Mouse (Mus musculus): ENCODE results near the gene Zc3hc1. TPM values are rescaled to one million over a fixed set of nuclear protein-coding genes. Genes with fewer than 3 reads are reported as not detected.

Gene Zc3hc1
- polyA plus RNA-seq, 1 experiment, result 29.0 TPM

DNA sequence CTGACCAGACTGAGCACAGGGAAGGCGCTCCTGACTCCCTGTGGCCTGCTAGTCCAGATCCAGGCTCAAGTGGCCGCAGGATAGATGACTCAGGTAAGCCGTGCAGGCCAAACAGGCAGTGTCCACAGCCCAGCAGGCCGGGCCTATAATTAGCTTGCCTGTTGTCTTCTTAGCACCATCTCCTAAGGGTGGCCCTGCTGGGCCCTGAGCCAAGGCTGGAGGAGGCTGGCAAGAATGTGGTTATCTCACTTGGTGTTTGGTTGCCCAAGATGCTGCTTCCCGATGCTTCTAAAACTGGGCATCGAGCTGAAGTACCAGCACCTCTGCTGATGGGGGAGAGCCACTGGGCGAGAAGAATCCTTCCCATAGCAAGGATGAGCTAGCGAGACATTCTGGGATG is 35.1 kb downstream of the Zc3hc1 start:
- no peak for TF ChIP-seq POLR2A (IDR thresholded peaks at IDR 0.05; ENCODE audit: low read depth, low read length)
- no peak for TF ChIP-seq CTCF (IDR thresholded peaks at IDR 0.05; ENCODE audit: borderline replicate concordance, insufficient read depth, low read length)
- Histone ChIP-seq H3K4me1 (ENCODE audit: control insufficient read depth, insufficient read depth, low read length) (no peaks in the 10 kb centered on the region), H3K27ac (ENCODE audit: insufficient read depth, low read length) (no peak overlapping the region), H3K4me3 (ENCODE audit: insufficient read depth, low read length) (no peak overlapping the region)

DNA sequence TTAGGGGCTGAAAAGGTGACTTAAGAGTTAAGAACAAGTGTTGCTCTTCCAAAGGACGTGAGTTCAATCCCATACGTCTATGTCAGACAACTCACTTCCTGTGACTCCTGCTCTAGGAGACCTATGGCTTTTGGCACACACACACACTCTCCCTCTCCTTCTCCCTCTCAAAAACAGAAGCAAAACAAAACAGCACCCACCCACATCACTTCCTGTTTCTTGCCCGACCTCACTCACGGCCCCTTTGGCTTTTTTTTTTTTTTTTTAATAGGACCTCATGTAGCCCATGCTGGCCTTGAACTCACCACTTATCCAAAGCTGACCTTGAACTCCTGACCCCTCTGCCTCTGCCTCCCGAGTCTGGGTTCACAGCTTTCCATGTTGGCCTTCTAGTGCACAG is 36.1 kb downstream of the Zc3hc1 start:
- Histone ChIP-seq H3K27ac (ENCODE audit: insufficient read depth, low read length) (no peak overlapping the region), H3K4me1 (ENCODE audit: control insufficient read depth, insufficient read depth, low read length) (no peaks in the 10 kb centered on the region), H3K4me3 (ENCODE audit: insufficient read depth, low read length) (no peak overlapping the region)
- no peak for TF ChIP-seq CTCF (IDR thresholded peaks at IDR 0.05; ENCODE audit: borderline replicate concordance, insufficient read depth, low read length)
- no peak for TF ChIP-seq POLR2A (IDR thresholded peaks at IDR 0.05; ENCODE audit: low read depth, low read length)

DNA sequence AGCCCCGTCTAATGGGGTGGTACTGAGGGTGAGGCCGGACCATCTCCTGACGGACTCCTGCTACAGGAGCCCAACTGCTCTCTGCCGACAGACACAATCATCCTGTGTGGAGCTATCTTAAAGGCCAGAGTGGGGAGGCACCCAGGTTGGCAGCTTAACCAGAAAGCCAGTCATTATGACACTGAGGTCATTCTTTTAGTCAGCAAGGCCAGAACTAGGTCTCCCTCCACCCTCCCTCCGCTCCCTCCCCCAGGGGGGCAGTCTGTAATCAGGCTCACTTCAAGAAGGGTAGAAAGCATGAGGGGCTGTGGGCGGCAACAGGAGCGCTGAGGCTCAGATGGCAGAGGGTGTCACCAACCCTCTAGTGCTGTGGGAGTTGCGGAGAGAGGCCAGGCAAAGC is 37.2 kb downstream of the Zc3hc1 start:
- Histone ChIP-seq H3K4me3 (ENCODE audit: insufficient read depth, low read length) (no peak overlapping the region), H3K27ac (ENCODE audit: insufficient read depth, low read length) (no peak overlapping the region), H3K4me1 (ENCODE audit: control insufficient read depth, insufficient read depth, low read length) (no peaks in the 10 kb centered on the region)
- TF ChIP-seq POLR2A (IDR thresholded peaks at IDR 0.05; ENCODE audit: low read depth, low read length) (no peak), CTCF (IDR thresholded peaks at IDR 0.05; ENCODE audit: borderline replicate concordance, insufficient read depth, low read length) (no peak)

DNA sequence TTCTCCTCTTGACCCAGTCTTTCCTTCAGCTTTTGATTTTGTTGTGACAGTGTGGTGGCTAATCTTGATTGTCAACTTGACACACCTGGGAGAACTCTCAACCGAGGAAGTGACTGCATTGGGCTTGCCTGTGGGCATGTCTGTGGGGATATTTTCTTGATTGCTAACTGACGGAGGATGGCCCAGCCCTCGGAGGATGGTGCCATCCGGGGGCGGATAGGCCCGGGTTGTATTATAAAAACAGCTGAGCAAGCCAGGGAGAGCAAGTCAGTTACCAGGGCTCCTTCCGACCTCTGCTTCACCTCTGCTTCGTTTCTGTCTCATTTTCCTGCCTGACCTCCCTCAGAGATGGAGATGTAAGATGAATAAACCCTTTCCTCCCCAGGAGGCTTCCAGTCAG is 38.1 kb downstream of the Zc3hc1 start:
- no peak overlapping the region for H3K4me3 ChIP-seq (ENCODE audit: insufficient read depth, low read length)
- 0 out of 2 replicates have a peak, but pooled peaks cover 2% of the 10 kb centered on the region for H3K4me1 ChIP-seq (ENCODE audit: control insufficient read depth, insufficient read depth, low read length)
- no peak overlapping the region for H3K27ac ChIP-seq (ENCODE audit: insufficient read depth, low read length)
- TF ChIP-seq CTCF (IDR thresholded peaks at IDR 0.05; ENCODE audit: borderline replicate concordance, insufficient read depth, low read length) (no peak), POLR2A (IDR thresholded peaks at IDR 0.05; ENCODE audit: low read depth, low read length) (no peak)

DNA sequence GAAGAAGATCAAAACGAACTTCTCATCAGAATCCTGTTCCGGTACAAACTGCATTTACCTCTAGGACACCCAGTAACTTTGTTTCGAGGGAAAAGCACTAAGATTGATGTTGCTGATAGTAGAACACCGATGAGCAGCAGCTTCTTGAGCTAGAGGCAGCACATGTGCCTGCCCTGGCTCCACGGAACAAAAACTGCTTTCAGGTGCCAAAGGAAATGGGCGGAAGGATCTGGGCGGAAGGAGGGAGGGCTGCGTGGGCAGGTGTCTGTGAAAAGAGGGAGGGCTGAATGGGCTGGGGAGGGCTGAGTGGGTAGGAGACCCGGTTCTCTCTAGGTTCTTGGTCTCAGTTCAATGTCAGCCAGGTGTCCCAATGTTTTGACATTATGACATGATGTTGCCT is 39.5 kb downstream of the Zc3hc1 start:
- Histone ChIP-seq H3K4me1 (ENCODE audit: control insufficient read depth, insufficient read depth, low read length) (peaks cover 6% of the 10 kb centered on the region; the same call in 1 of the 2 replicates), H3K27ac (ENCODE audit: insufficient read depth, low read length) (no peak overlapping the region), H3K4me3 (ENCODE audit: insufficient read depth, low read length) (no peak overlapping the region)
- TF ChIP-seq CTCF (IDR thresholded peaks at IDR 0.05; ENCODE audit: borderline replicate concordance, insufficient read depth, low read length) (no peak), POLR2A (IDR thresholded peaks at IDR 0.05; ENCODE audit: low read depth, low read length) (no peak)

DNA sequence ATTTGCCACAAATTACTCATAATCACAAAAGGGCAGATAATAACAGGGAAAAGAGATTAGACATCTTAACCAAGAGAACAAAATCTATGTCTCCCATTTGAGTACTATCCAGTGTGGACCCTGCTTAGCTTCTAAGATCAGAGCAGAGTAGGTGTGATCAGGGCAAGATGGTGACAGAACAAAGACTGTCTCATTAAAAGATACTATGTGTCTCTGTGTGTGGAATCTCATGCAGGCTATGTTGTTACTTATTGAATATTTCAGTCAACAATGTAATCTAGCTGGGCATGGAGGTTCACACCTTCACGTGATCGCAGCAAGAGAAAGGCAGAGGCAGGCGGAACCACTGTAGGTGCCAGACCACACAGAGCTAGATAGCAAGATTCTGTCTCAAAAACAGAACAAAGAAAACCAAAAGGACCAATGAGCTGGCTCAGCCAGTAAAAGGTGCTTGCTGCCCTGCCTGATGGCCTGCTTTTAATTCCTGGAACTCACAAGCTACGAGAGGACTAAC is 43.5 kb downstream of the Zc3hc1 start:
- H3K4me1 ChIP-seq (ENCODE audit: control insufficient read depth, insufficient read depth, low read length), result peaks cover 6% of the 10 kb centered on the region; the same call in 1 of the 2 replicates
- TF ChIP-seq POLR2A (IDR thresholded peaks at IDR 0.05; ENCODE audit: low read depth, low read length) (no peak), CTCF (IDR thresholded peaks at IDR 0.05; ENCODE audit: borderline replicate concordance, insufficient read depth, low read length) (no peak)
- H3K4me3 ChIP-seq (ENCODE audit: insufficient read depth, low read length), result no peak overlapping the region

DNA sequence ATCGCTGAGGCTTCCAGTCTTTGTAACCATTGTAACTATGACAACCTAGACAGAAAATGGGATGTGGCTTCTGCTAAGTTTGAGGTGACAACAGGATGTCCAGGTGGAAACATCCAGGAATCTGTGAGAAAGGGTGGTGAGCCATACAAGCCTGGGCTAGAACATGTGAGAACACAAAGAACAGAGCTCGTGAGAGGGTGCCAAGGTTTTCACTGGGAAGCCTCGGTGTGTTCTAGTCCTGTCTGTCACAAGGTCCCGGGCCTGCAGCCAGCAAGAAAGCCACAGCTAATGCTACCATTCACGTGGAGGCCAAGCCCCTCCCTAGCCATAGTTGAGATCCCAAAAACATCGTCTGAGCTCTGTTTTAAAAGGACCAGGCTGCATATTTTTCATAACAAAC is 44.1 kb downstream of the Zc3hc1 start:
- peaks cover 6% of the 10 kb centered on the region; the same call in 1 of the 2 replicates for H3K4me1 ChIP-seq (ENCODE audit: control insufficient read depth, insufficient read depth, low read length)
- no peak overlapping the region for H3K4me3 ChIP-seq (ENCODE audit: insufficient read depth, low read length)
- no peak for TF ChIP-seq POLR2A (IDR thresholded peaks at IDR 0.05; ENCODE audit: low read depth, low read length)
- TF ChIP-seq CTCF (IDR thresholded peaks at IDR 0.05; ENCODE audit: borderline replicate concordance, insufficient read depth, low read length), result no peak
- H3K27ac ChIP-seq (ENCODE audit: insufficient read depth, low read length), result peak overlapping the region; percentile 95

More for the DNA sequence above, 43.5 kb downstream of the Zc3hc1 start:
- peak overlapping the region; percentile 58; the same call in 1 of the 2 replicates for H3K27ac ChIP-seq (ENCODE audit: insufficient read depth, low read length)

DNA sequence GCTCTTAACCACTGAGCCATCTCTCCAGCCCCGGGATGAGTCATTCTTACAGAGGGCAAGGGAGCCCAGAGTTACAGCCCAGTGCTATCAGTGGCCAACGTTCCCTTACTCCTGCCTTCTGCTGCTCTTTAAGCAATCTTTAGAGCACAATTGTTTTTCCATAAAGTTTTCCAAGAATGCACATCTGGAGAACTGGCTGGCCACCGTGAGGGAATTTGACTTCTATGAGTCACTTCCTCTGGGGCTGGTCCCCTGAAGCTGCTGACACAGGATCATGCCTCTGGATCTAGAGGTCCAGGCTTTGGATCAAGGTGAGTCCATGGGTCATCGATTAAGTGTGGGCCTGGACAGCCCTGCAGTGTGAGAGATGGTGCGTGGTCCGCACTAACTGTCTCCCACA is 46.8 kb downstream of the Zc3hc1 start:
- TF ChIP-seq POLR2A (IDR thresholded peaks at IDR 0.05; ENCODE audit: low read depth, low read length), result no peak
- TF ChIP-seq CTCF (IDR thresholded peaks at IDR 0.05; ENCODE audit: borderline replicate concordance, insufficient read depth, low read length), result no peak
- Histone ChIP-seq H3K4me3 (ENCODE audit: insufficient read depth, low read length) (no peak overlapping the region), H3K27ac (ENCODE audit: insufficient read depth, low read length) (peak overlapping the region; percentile 56), H3K4me1 (ENCODE audit: control insufficient read depth, insufficient read depth, low read length) (peaks cover 6% of the 10 kb centered on the region; the same call in 1 of the 2 replicates)

DNA sequence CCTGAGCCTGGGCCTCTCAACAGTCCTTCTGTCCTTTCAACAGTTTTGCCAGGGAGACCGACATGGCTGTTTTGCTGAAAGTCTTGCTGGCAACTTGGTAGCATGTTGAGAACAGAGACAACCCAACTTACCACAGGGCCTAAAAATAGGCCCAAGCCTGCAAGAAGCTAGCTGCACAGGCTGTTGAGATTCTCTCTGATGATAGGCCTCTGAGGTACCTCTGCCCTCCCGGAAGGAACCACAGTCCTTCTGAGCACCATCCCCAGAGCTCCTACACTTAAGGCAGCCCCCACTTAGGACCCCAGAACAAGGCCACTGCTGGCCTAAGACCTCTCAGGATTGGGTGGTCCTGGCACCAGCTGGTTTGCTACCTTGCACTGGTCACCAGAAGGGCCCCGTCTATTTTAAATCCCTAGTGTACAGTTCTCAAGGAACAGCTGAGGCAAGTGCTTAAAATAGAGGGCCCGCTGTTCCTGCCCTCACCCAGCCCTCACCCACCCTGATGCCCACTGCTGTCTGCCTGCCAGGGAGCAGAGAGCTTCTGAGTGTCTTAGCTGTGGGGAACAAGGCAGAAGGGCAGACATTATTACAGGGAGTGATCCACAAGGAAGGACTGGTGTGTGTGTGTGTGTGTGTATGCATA is 50.5 kb downstream of the Zc3hc1 start:
- no peak overlapping the region for H3K27ac ChIP-seq (ENCODE audit: insufficient read depth, low read length)
- no peak for TF ChIP-seq POLR2A (IDR thresholded peaks at IDR 0.05; ENCODE audit: low read depth, low read length)
- no peak for TF ChIP-seq CTCF (IDR thresholded peaks at IDR 0.05; ENCODE audit: borderline replicate concordance, insufficient read depth, low read length)
- H3K4me3 ChIP-seq (ENCODE audit: insufficient read depth, low read length), result no peak overlapping the region
- H3K4me1 ChIP-seq (ENCODE audit: control insufficient read depth, insufficient read depth, low read length), result no peaks in the 10 kb centered on the region

DNA sequence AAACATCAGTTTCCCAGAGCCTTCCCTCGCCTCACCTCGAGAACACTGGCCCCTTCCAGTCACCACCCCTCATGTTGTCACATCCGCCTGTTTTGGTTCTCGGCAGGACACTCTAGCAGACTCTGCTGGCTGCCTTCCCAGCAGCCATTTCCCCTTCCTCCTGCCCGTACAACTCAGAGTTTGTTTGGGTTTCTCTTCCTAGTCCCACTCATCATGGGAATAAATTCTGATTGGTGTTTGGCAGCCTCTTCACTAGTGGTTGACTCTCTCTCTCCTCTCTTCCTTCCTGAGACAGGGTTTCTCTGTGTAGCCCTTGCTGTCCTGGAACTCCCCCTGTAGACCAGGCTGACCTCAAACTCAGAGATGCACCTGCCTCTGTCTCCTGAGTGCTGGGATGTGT is 53.9 kb downstream of the Zc3hc1 start:
- no peak overlapping the region for H3K4me3 ChIP-seq (ENCODE audit: insufficient read depth, low read length)
- H3K4me1 ChIP-seq (ENCODE audit: control insufficient read depth, insufficient read depth, low read length), result no peaks in the 10 kb centered on the region
- no peak overlapping the region for H3K27ac ChIP-seq (ENCODE audit: insufficient read depth, low read length)
- TF ChIP-seq POLR2A (IDR thresholded peaks at IDR 0.05; ENCODE audit: low read depth, low read length) (no peak), CTCF (IDR thresholded peaks at IDR 0.05; ENCODE audit: borderline replicate concordance, insufficient read depth, low read length) (no peak)

Measured in embryonic fibroblast, embryonic 13.5 days (primary cell).